Mouse (Mus musculus) ES-E14 (cell line): ENCODE data around the gene Ttc37.

Experiments
- CHD2 ChIP-seq: IDR thresholded peaks from 2 replicates; pipeline ENCODE4 v1.6.1; 2014; ENCODE audit warnings: mild to moderate bottlenecking, low read depth, low read length, inconsistent platforms
- ZC3H11A ChIP-seq: IDR thresholded peaks from 2 replicates; pipeline ENCODE4 v1.6.1; 2012; ENCODE audit warnings: low read depth, mild to moderate bottlenecking, inconsistent platforms, low read length, borderline replicate concordance
- ZNF384 ChIP-seq: IDR thresholded peaks from 2 replicates; pipeline ENCODE4 v1.6.1; 2012; ENCODE audit warnings: low read depth, low read length, inconsistent platforms

DNA sequence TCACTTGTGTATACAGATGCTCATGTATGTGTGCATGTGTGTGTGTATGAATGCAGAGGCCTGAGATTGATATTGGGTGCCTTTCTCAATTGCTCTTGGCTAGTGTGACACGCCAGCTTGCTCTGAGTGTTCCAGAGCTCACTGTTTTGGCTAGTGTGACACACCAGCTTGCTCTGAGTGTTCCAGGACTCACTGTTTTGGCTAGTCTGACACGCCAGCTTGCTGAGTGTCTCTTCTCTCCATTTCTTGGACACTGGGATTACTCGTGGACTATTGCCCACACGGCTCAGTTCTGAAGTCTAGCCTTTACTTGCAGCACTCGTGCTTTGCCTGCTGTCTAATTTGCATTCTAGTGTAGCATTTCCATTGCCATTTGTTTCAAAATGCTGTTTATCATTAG is 80.2 kb downstream of the Ttc37 start:
- no peak for TF ChIP-seq CHD2
- TF ChIP-seq ZNF384, result no peak
- no peak for TF ChIP-seq ZC3H11A
